Mouse (Mus musculus): Measurements from ENCODE around the gene Stxbp1.
A peak's percentile ranks its signal among the peaks of the same experiment; 100 is the strongest.

The Stxbp1 gene

DNA sequence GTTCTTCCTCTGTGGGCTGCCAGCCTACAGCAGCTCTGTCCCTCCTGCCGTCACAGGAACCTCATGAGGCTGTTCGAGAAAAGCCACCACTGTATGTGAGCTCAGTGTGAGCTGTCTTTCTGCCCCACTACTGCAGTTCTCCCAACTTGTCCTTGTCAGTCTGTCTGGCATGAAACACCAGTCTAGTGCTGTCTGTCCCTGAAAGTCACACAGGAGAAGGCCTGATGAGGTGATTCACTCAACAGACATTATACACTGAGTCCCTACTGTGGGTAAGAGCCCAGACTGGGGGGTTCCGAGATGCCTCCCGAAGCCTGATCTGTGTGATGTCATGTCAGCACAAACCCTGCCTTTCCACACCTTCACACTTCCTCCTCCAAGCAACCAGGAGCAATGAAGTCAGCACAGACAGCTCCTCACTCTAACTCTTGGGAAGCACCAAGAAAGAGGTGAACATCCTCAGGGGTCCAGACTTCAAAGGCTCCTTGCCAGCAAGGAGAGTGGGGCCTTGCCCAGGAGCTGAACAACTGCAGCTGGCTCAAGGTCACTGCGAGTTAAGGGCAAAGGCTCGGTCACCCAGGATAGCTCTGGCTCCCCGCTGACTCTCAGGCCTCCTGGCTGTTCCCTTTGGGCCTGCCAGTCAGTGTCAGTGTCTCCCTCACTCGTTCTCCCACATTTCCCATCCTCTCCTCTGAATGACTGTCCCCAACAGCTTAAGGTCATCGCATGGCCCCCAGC lies 8.7 kb downstream of the Stxbp1 start:
- no peak for DNase-seq (ENCODE audit: low read depth, low spot score)

DNA sequence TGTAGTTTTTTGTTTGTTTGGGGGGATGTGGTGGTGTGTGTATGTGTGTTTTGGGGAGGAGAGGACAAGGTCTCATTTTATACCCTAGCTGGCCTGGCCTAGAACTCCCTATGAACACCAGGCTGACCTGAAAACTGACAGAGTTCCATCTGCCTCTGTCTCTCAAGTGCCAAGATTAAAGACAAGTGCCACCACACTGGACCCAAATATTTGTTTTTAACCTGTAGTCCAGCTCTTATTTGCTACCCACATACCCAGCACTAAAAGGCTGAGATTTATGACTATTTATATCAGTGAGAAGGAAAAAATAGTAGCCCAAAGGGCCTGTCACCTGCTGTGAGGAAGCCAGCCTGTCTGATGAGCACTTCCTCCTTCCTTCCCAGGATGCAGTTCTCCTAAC lies 11.5 kb downstream of the Stxbp1 start:
- no peak for DNase-seq (ENCODE audit: low read depth, low spot score)

DNA sequence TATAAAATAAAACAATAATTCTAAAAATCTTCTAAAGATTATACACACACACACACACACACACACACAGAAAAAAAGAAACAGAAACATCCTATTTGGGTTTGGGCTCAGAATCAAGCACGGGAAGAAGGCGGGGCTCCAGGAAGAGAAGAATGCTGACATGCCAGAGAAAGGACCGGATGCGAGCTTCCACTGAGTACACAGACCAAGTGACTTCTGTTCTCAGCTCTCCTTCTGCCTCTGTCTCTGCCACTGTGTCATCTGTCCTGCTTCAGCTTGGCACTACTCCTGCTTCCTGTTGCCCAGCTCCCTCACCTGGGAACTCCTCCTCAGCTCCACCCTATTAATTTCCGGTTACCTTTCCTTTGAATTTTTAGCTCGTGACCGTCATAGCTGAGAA lies 12.5 kb downstream of the Stxbp1 start:
- DNase-seq (ENCODE audit: low read depth, low spot score): no peak

DNA sequence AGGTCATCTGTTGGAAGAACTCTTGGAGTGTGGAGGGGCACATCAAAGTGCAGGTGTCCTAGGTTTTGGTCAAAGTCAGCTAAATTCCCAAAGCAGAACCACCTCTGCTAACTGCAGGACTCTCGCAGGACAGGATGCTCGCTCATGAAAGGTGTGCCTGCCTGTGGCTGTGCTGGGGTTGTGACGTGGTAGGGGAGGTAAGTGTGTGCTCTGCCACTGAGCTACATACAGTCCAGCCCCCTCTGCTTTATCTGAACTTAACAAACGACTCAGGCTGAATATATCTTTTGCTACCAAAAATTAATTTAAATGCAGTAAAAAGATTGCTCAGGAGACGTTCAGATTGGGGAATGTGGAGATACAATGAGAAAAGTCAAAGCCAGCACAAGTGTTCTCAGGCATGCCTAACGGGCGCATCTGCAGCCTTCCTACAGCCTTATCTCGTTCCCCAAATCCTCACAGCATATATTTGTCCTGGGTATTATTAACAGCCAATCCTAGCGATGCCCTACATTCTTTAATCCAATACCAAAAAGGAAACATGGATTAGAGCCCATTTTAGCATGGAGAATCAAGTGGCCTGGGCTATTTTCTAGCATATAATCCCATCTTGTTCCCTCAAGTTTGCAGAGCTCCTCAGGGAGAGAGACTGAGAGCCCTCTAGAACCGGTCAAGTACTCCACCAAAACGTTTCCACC lies 17.9 kb downstream of the Stxbp1 start:
- DNase-seq (ENCODE audit: low read depth, low spot score): no peak

DNA sequence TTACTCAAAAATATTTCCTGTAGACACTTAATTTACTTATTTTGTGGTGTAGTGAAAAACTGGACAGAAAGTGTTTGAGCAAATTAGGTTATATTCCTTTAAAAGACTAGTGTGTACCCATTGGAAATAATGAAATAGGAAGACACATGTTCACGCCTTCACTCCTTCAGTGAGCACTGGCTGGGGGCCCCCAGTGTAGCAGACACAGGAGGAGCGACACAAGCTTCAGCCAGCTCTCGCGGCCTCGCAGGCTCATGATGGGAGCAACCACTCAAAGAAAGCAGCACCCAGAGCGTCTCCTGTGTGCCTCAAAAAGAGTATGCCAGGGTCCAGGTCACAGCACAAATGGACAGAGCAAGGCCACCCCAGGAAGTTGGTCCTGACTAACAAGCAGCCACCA lies 21.2 kb downstream of the Stxbp1 start:
- DNase-seq (ENCODE audit: low read depth, low spot score): no peak

DNA sequence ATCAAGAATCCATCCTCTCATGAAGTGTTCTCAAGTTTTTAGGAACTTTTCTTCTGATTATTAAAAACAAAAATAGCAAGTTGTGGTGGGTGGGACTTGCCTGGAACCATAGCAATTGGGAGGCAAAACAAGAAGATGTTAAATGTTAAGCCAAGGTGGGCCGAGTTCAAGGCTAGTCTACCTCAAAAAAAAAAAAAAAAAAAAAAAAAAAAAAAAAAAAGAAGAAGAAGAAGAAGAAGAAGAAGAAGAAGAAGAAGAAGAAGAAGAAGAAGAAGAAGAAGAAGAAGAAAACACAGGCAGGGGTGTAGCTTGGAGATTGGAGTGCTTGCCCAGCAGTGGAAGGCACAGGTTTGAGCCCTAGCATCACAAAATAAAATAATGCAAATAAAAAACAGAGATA lies 22.3 kb downstream of the Stxbp1 start:
- DNase-seq (ENCODE audit: low read depth, low spot score): no peak

DNA sequence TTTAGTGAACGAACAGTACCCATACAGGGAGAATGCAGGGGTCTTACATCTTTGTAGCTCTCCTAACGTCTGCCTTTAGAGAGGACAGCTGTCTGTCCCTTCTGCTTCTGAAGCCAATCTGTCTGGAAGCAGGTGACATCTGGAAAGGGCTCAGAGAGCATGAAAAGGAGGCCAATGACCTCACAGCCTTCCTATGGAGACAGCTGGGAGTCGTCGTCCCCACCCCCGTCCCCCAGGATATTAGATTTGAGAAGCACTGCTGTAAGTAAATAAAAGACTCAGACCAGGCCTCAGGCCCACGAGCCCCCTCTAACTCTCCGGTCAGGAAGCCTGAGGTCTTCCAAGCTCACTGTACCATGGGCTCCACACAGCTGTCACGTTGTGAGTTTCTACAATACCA lies 22.9 kb downstream of the Stxbp1 start:
- DNase-seq (ENCODE audit: low read depth, low spot score): no peak

DNA sequence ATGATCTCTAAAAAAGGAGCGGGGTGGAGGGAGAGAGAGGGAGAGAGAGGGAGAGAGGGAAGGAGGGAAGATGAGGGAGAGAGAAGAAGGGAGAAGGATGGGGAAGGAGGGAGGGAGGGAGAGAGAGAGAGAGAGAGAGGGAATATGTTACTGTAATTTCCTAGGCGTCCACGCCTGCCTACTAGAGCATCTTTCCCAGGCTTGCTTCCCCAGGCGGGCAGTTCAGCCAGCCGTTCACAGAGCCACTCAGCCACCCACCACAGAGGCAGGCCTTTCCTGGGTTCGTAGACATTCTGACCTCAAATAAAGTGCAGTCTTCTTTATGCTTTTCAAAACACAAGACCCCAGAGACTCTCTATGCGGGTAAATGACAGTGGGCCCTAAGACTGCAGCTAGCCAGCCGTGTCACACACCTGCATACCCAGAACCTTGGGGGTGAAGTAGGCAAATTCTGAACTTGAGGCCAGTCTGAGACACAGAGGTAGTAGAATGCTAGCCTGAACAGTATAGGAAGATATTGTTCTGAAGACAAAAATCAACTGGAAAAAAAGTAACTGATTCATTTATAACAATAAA lies 23.4 kb downstream of the Stxbp1 start:
- no peak for DNase-seq (ENCODE audit: low read depth, low spot score)

DNA sequence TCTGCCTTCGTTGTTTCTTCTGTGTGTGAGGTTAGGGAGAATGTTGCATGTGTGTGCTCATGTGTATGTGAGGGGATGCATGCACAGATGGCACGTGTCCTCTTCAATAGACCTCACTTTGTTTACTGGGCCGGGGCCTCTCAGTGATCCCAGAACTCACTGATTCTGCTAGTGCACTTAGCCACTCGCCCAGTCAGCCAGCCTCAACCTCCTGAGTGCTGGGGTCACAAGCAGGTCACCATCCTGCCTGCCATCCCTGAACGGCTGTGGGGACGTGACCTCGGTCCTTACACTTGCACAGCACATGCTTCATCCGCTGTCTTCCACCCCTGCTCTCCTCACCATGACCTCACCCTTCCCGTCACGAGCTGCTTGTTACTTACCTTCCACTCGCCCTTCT lies 23.9 kb downstream of the Stxbp1 start:
- DNase-seq (ENCODE audit: low read depth, low spot score): no peak

DNA sequence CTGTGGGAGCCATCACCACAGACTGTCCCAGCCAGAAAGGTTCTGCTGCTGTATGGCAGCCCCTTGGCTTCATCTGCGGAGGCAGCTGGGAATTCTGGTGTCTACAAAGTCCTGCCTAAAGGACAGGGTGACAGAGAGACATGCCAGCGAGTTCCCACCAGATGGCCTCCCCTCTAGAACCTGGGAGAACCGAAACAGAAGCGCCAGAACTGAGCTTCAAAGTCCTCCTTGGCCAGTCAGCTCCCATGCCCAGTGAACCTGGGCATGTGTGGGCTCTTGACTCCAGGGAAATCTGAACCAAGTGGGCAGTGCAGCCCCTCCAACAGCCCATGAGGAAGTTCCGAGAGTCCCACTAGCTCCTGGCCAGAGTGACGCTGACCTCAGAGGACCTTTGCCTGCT lies 24.4 kb downstream of the Stxbp1 start:
- DNase-seq (ENCODE audit: low read depth, low spot score): no peak

DNA sequence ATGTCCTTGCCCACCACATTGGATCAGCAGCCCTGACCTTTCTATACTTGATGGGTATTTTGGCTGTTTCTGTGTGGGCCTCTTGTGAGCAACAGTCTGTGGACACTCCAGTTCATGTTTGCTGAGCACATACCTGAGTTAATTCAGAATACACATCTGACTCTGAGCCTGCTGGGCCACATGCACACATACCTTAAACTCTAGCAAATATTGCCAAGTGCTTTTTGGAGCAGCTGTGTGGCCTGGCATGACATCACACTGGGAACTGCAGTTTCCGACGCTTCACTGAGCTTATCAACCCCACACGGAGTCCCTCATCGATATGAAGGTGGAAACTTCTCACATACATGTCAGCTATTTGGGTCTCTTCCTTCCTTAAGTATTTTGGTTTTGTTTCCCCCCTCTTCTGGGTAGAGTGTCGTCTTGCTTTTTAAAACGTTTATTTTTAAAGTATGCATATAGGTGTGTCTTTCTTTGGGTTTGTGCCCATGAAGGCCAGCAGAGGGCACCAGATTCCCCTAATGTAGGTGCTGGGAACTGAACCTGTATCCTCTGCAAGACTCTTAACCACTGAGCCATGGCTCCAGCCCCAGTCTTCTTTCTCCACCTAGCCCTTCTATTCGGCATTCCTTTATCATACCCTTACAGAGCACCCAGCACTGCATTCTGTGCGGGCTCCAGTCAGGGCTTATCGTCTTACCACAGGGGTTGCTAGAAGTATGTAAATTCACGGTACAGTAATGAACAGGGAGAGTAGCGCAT lies 25.8 kb downstream of the Stxbp1 start:
- DNase-seq (ENCODE audit: low read depth, low spot score): peak; percentile 70

DNA sequence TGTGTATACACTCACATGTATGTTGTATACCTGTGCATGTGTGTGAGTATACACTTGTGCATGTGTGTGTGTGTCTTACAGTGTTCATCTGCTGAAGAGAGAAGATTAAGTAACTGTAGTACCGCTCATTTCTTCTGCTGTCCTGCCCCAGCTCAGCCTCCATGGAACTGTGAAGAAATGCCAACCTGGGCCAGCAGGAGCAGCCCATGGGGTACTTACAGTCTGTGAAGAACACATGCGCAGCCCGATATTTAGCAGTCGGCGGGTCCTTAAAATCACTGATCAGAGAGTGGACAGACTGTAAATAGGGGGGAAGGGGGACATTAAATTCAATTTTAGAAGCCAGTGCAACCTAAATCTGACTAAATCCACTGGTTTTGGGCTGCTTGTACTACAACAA lies 28.8 kb downstream of the Stxbp1 start:
- no peak for DNase-seq (ENCODE audit: low read depth, low spot score)

DNA sequence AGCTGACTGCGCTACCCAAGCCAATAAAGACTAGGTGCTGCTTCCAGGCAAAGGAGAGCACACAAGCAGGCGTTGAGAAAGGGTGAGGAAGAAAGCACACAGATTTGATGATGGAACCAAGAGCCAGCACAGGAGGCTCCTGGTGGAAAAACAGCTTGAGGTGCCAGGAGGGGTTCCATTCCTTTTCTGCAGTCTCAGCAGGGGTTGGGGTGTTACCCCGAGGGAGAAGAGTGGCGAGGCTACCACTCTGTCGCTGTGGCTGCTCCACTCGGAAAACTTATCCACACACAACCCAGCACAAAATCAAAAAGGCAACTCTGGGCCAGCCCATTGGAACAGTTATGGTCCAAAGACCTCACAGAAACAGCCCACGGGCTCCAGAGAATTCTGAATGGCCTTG lies 29.5 kb downstream of the Stxbp1 start:
- no peak for DNase-seq (ENCODE audit: low read depth, low spot score)

DNA sequence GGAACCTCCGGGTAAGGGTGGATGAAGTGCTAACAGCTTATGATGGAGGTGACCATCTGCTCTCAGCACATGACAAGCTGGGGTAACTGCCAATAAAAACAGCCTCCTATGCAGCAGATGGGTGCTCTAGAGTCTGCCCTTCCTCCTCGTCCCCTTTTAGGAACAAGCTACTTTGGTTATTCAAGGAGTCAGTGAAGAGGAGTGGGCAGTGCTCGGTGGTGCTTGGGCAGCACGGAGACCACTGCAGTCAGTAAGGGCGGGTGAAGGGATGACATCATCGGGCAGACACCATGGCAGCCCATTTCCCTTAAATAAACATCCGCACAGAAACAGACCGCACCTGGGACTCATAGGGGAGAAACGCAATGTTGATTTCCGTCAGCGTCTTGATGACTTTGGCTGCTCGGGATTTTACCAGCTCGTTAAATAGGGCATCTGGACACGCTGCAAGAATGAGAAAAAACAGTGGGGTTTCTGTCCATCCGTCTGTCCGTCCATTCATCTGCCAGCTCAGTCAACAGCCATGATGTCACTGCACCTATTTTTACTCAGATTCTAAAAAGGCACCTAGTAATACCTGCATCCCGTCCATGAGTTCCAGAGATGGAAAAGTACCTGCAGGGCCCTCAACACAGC lies 30.0 kb downstream of the Stxbp1 start:
- no peak for DNase-seq (ENCODE audit: low read depth, low spot score)

DNA sequence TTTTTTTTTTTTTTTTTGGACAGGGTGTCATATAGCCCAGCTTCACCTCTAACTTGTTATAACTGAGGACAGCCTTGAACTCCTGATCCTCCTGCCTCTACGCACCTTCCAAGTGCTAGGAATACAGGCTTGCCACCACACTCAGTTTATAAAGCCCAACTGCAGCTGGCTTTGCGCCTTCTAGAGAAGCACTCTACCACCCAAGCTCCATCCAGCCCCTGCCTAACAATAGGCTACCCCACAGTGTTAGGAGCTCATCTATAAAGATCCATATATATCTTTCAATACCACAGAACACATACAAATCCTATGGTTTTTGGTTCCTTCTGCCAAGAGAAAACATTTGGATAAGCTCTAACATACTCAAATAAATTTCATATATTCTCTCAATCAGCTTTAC lies 30.5 kb downstream of the Stxbp1 start:
- DNase-seq (ENCODE audit: low read depth, low spot score): no peak

DNA sequence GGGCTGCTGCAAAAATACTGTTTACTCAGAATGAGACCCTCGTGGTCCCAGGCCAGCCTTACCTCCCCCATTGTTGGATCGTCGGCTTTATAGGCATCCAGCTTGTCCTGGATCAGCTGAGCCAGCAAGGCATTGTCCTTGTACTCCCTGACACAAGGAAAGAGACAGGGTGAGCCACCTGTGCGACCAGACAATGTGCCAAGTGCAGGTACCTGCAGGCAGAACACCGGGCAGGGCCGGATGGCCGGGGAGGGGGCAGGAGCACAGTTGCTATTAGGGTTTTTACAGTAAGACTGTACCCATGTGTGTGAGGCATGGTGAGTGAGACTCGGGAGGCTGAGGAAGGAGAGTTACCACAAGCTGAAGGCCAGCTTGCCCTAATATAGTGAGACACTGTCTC lies 35.1 kb downstream of the Stxbp1 start:
- DNase-seq (ENCODE audit: low read depth, low spot score): no peak

DNA sequence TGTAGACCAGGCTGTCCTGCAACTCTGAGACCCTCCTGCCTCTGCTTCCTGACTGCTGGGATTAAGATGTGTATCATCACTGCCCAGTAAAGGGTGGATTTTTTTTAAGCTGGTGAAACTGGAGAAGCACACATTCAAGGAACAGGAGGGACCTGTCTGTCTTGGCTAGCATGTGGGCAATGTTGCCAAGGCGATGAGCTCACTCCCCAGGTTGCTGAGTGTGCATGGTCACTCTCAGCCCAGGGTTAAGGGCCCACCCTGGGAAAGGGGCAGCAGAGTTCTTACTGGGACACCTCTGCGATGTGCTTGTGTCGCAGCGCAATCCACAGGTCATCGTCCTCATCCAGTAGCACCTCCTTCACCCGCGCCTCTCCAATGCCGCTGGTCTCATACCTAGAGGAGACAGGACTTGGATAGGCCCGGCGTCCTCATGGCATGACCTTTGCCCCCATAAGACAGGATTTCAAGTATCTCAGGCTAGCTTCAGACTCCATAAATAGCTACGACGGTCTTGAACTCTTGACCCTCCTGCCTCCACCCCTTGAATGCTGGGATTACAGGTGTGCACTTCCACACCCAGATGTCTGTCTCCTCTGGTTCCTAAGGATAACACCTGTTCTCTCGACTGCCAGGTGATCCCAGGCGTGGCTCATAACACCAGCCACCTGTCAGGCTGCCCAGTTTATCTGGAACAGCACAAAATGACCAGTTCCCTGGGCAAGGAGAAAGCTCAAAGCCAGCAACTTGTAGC lies 38.1 kb downstream of the Stxbp1 start:
- DNase-seq (ENCODE audit: low read depth, low spot score): no peak

DNA sequence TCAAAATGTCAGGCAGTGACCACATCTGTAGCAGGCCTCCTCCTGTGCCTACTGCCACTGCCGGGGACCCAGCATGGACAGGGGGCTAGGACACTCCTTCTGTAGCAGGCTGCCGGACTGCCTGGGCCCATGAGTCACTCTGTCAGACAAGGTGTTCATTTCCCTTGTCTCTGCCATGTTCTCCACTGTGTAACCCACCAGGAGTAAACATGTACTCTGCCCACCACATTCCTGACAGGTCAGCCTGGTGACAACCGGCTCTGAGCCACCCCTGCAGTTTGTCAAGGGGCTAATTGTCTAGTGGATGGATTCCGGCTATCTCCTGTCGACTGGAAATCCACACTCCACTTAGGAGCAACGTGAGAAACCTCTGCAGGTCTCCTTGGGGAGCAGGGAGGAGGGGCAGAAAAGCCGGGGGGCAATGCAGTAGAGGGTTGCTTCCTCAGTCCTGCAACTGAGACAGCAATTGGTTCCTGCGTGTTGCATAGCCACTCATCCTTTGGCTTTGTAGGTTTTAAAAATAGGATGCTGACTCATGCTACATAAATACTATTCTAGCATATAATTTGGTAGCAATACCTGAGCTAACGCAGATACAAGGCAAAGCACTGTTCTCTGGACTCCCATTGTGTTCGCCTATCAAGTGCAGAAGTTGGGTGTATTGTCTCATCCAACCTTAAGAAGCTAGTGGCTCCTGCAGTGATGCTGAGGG lies 48.6 kb downstream of the Stxbp1 start:
- DNase-seq (ENCODE audit: low read depth, low spot score): no peak

DNA sequence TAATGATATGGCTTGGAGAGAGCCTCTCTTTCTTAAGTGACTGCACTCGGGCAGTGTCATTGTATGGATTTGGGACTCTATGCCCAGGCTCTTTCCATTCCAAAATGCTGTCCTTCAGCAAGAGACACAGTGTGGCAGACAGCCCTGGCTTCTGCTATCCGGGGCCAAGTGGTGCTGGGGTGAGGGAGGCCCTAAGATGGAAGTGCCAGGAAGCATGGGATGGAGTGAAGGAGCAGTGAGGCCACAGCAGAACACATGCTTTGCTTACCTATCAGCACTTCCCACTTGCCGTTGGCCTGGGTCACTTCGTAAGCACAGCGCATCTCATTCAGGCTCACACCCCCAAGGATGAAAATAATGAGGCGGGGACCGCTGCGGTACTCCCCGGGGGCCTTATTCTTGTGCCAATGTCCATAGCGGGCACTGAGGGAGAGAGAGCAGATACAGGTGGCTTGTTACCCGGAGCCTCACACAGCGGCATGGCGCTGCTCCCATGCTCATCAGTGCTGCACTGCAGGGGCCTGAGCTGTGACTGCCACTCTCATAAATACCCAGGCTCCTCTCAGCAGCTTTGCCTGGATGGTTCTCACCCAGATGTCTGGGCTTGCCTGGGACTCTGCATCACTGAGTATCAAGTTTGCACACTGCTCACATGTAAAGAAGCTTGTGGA lies 51.2 kb downstream of the Stxbp1 start:
- DNase-seq (ENCODE audit: low read depth, low spot score): no peak

DNA sequence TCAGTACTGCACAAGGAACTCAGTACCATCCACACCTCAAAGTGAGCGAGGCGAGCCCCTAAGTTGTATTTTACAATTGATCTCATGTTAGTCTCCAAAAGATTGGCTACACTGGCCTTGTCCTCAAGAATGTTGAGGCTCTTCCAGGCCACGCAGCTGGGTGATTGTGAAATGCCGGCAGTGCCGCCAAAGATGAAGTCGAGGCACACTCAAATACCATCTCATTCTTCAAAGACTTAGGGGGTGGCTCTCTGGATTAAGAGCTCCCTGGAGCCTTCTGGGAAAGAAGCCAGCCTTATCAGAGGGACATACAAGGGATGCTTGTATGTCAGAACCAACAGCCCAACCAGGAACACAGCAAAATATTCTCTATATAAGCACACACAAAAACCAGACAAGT lies 55.7 kb downstream of the Stxbp1 start:
- DNase-seq (ENCODE audit: low read depth, low spot score): peak; percentile 77
